Mouse (Mus musculus) kidney, embryonic 14.5 days (tissue): Measurements from ENCODE around the gene Mia2. TPM values are rescaled to one million over a fixed set of nuclear protein-coding genes. Genes with fewer than 3 reads are reported as not detected.

Source experiments
- ATAC-seq: fragments of 200-750 bp; cut with Nextera tagmentation; 2 replicates; pipeline ENCODE4 v1.8.0; 2017; ENCODE audit warnings: moderate number of reproducible peaks, mild to moderate bottlenecking, moderate TSS enrichment, moderate library complexity; ENCODE audit not compliant: low FRiP score, low TSS enrichment
- H3K27ac ChIP-seq: fragments of 300-500 bp; sonication (generic); 2 replicates; pipeline ENCODE4 v1.5.1; 2014; ENCODE audit warnings: low read depth, mild to moderate bottlenecking, low read length, moderate library complexity, mixed read lengths
- H3K27me3 ChIP-seq: fragments of 300-500 bp; sonication (generic); 2 replicates; pipeline ENCODE4 v1.6.1; 2014; ENCODE audit warnings: mild to moderate bottlenecking, low read length; ENCODE audit not compliant: control insufficient read depth, insufficient read depth
- H3K36me3 ChIP-seq: fragments of 300-500 bp; sonication (generic); 2 replicates; pipeline ENCODE4 v1.6.1; 2014; ENCODE audit warnings: low read length, mixed read lengths; ENCODE audit not compliant: control insufficient read depth, insufficient read depth
- H3K4me1 ChIP-seq: fragments of 300-500 bp; sonication (generic); 2 replicates; pipeline ENCODE4 v1.6.1; 2014; ENCODE audit warnings: low read length, mixed read lengths; ENCODE audit not compliant: control insufficient read depth, insufficient read depth
- H3K4me2 ChIP-seq: fragments of 300-500 bp; sonication (generic); replicated peaks from 2 replicates; pipeline ENCODE4 v1.6.1; 2014; ENCODE audit warnings: low read depth, mild to moderate bottlenecking, low read length
- H3K4me3 ChIP-seq: fragments of 300-500 bp; sonication (generic); 2 replicates; pipeline ENCODE4 v1.5.1; 2014; ENCODE audit warnings: mild to moderate bottlenecking, low read length
- H3K9ac ChIP-seq: fragments of 300-500 bp; sonication (generic); 2 replicates; pipeline ENCODE4 v1.6.1; 2014; ENCODE audit warnings: low read depth, mild to moderate bottlenecking, low read length, moderate library complexity
- H3K9me3 ChIP-seq: fragments of 300-500 bp; sonication (generic); 2 replicates; pipeline ENCODE4 v1.6.1; 2016; ENCODE audit warnings: low read length; ENCODE audit not compliant: control insufficient read depth
- WGBS: fragments of 180-500 bp; shearing (Covaris S2); extraction: QIAGEN DNeasy Blood & Tissue Kit; methylation state at CpG from one replicate; pipeline ENCODE4 v1.1.7; 2014; 5-methylcytosine and 5-hydroxymethylcytosine counted together
- polyA plus RNA-seq: library from polyadenylated mRNA; unstranded; fragments of >200 nt; fragmentation: Nextera tagmentation; extraction: Ambion mirVana; gene quantifications from 2 replicates; pipeline ENCODE4 v1.2.1, GENCODE M21; 2014

Mia2 gene
- polyA plus RNA-seq, 1 experiment from 2014 or later, result 70.6 TPM

GRCm38 (mm10) chr12:59060993-59061595 lies 34.5 kb upstream of the Mia2 start, which contains the start of gene Trappc6b:
Trappc6b (minus strand) TSS chr12:59061472.
- Histone ChIP-seq H3K4me3 (peak within 1 kb of the TSS; percentile 83), H3K9ac (peak within 1 kb of the TSS; percentile 89), H3K27ac (peak within 1 kb of the TSS; percentile 85), H3K27me3 (no peaks in the 10 kb centered on the region), H3K4me2 (peak within 1 kb of the TSS; percentile 66), H3K36me3 (peaks cover 5% of the 10 kb centered on the region; the same call in 1 of the 2 replicates), H3K9me3 (no peaks in the 10 kb centered on the region), H3K4me1 (peaks cover 13% of the 10 kb centered on the region; the same call in 1 of the 2 replicates)
- under 1% methylated on average over 49 of the region's 49 CpGs for WGBS
- peak; percentile 98 for ATAC-seq

GRCm38 (mm10) chr12:59064837-59065236 lies 30.8 kb upstream of the Mia2 start:
- 85% methylated on average over 8 of the region's 8 CpGs for WGBS
- ATAC-seq, result no peak
- no peaks in the 10 kb centered on the region for H3K9me3 ChIP-seq
- H3K27ac ChIP-seq, result no peak overlapping the region
- H3K36me3 ChIP-seq, result peaks cover 19% of the 10 kb centered on the region
- no peaks in the 10 kb centered on the region for H3K27me3 ChIP-seq
- H3K4me1 ChIP-seq, result peaks cover 8% of the 10 kb centered on the region; the same call in 1 of the 2 replicates
- H3K4me3 ChIP-seq, result no peak overlapping the region
- no peak overlapping the region for H3K4me2 ChIP-seq
- H3K9ac ChIP-seq, result no peak overlapping the region

GRCm38 (mm10) chr12:59065776-59066175 lies 29.8 kb upstream of the Mia2 start:
- peaks cover 28% of the 10 kb centered on the region for H3K36me3 ChIP-seq
- WGBS, result 87% methylated on average over 3 of the region's 3 CpGs
- no peak overlapping the region for H3K27ac ChIP-seq
- no peak overlapping the region for H3K9ac ChIP-seq
- H3K9me3 ChIP-seq, result no peaks in the 10 kb centered on the region
- H3K27me3 ChIP-seq, result no peaks in the 10 kb centered on the region
- peaks cover 4% of the 10 kb centered on the region; the same call in 1 of the 2 replicates for H3K4me1 ChIP-seq
- H3K4me2 ChIP-seq, result peak overlapping the region; percentile 50
- no peak for ATAC-seq
- H3K4me3 ChIP-seq, result peak overlapping the region; percentile 99

- peaks cover 4% of the 10 kb centered on the region; the same call in 1 of the 2 replicates for H3K4me1 ChIP-seq
- 0% methylated on average over 43 of the region's 43 CpGs for WGBS
- H3K4me3 ChIP-seq, result peak within 1 kb of the TSS; percentile 99
- peak within 1 kb of the TSS; percentile 95 for H3K27ac ChIP-seq
- H3K4me2 ChIP-seq, result peak within 1 kb of the TSS; percentile 76
- H3K36me3 ChIP-seq, result peaks cover 36% of the 10 kb centered on the region
- no peaks in the 10 kb centered on the region for H3K27me3 ChIP-seq
- peak within 1 kb of the TSS; percentile 100 for H3K9ac ChIP-seq
- no peaks in the 10 kb centered on the region for H3K9me3 ChIP-seq
- peak; percentile 100 for ATAC-seq
These were observed 29.0 kb upstream of the Mia2 start, which contains the start of gene Pnn for GRCm38 (mm10) chr12:59066448-59067077. Pnn (plus strand) TSS chr12:59066884.

GRCm38 (mm10) chr12:59067095-59067494 lies 28.5 kb upstream of the Mia2 start:
- Histone ChIP-seq H3K27ac (peak overlapping the region; percentile 88), H3K27me3 (no peaks in the 10 kb centered on the region), H3K36me3 (peaks cover 41% of the 10 kb centered on the region), H3K4me2 (peak overlapping the region; percentile 76), H3K9ac (peak overlapping the region; percentile 100), H3K9me3 (no peaks in the 10 kb centered on the region), H3K4me1 (peaks cover 4% of the 10 kb centered on the region; the same call in 1 of the 2 replicates), H3K4me3 (peak overlapping the region; percentile 99)
- under 1% methylated on average over 28 of the region's 41 CpGs for WGBS
- peak; percentile 63 for ATAC-seq

- WGBS, result 93% methylated on average over 13 of the region's 13 CpGs
- H3K9ac ChIP-seq, result no peak overlapping the region
- H3K4me3 ChIP-seq, result no peak overlapping the region
- no peak overlapping the region for H3K4me2 ChIP-seq
- H3K36me3 ChIP-seq, result peaks cover 53% of the 10 kb centered on the region
- no peak overlapping the region for H3K27ac ChIP-seq
- no peaks in the 10 kb centered on the region for H3K27me3 ChIP-seq
- H3K9me3 ChIP-seq, result no peaks in the 10 kb centered on the region
- H3K4me1 ChIP-seq, result peaks cover 4% of the 10 kb centered on the region; the same call in 1 of the 2 replicates
- no peak for ATAC-seq
These were observed 26.8 kb upstream of the Mia2 start for GRCm38 (mm10) chr12:59068791-59069190.

GRCm38 (mm10) chr12:59072286-59072685 lies 23.3 kb upstream of the Mia2 start:
- Histone ChIP-seq H3K27me3 (no peaks in the 10 kb centered on the region), H3K4me3 (no peak overlapping the region), H3K9me3 (no peaks in the 10 kb centered on the region), H3K27ac (no peak overlapping the region), H3K9ac (no peak overlapping the region), H3K36me3 (peaks cover 60% of the 10 kb centered on the region), H3K4me1 (peaks cover 4% of the 10 kb centered on the region; the same call in 1 of the 2 replicates), H3K4me2 (no peak overlapping the region)
- 91% methylated on average over 11 of the region's 11 CpGs for WGBS
- ATAC-seq, result no peak

- H3K4me3 ChIP-seq, result no peak overlapping the region
- WGBS, result 89% methylated on average over 3 of the region's 3 CpGs
- no peak overlapping the region for H3K4me2 ChIP-seq
- no peak overlapping the region for H3K27ac ChIP-seq
- H3K27me3 ChIP-seq, result no peaks in the 10 kb centered on the region
- no peak for ATAC-seq
- H3K9ac ChIP-seq, result no peak overlapping the region
- peaks cover 49% of the 10 kb centered on the region for H3K36me3 ChIP-seq
- no peaks in the 10 kb centered on the region for H3K9me3 ChIP-seq
- no peaks in the 10 kb centered on the region for H3K4me1 ChIP-seq
These were observed 21.5 kb upstream of the Mia2 start for GRCm38 (mm10) chr12:59074052-59074451.

- no peak for ATAC-seq
- no peaks in the 10 kb centered on the region for H3K4me1 ChIP-seq
- H3K9ac ChIP-seq, result no peak overlapping the region
- H3K27me3 ChIP-seq, result no peaks in the 10 kb centered on the region
- H3K36me3 ChIP-seq, result peaks cover 19% of the 10 kb centered on the region
- no peak overlapping the region for H3K4me3 ChIP-seq
- WGBS, result 84% methylated on average over 3 of the region's 3 CpGs
- H3K9me3 ChIP-seq, result no peaks in the 10 kb centered on the region
- no peak overlapping the region for H3K4me2 ChIP-seq
- no peak overlapping the region for H3K27ac ChIP-seq
These were observed 18.6 kb upstream of the Mia2 start for GRCm38 (mm10) chr12:59076996-59077395.
